Mouse (Mus musculus) yolk sac, embryonic 10.5 days (tissue): ENCODE measurements around the gene Abcb10.
A peak's percentile ranks its signal among the peaks of the same experiment; 100 is the strongest.
"Not testable (repeated sequence)": the region's sequence is repeated elsewhere in the genome, so short reads cannot be mapped to it uniquely, and the experiment has no call there.

Experiments used
- DNase-seq: peaks from one replicate; pipeline ENCODE4 v3.0.0-alpha.2; 2017; ENCODE audit warnings: low spot score

Abcb10 gene

DNA sequence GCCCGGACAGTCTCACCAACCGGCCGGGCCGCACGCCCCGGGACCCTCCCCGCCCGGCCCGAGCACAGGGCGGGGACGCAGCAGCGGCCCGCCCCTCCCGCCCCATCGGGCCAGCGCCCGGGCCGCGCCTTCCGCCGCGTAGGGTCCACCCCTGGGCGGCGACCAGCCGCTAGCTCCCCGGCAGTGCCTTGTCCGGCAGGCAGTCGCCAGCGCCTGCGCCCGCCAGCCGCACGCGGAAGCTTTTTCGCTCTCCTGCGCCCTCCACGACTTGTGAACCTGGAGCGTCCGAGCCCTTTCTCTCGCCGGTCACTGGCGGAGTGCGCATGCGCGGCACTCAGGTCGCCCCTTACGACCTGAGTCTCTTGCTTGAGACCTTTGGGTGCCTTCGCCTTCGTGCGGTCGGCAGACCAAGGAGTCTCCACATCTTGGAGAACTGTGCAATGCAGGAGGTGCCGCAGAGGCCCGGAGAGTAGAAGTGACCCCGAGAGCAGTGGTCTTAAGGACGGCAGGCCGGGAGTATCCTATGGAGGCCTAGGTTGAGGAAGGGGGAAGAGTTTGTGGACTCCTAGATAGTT lies at the start of gene Abcb10:
Gene Abcb10 (minus strand): TSS at position 297 of the 575 bp plus-strand sequence.
- peak; percentile 96 for DNase-seq

DNA sequence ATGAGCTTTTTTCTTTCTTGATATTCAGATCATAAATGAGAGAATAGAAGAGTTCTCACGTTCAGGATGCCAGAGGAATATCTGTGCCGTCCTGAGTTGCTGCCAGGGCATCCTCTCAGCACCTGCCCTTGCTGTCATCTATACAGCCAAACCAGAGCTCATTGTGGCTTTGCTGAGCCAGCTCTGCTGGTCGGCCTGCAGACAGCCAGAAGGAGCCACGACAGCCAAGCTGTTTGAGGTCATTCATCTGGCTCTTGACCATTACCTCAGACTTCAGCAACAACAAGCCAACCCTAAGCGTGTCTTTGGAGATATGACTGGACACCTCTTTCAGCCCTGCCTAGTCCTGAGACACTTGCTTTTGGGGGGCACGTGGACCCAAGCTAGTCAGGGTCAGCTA lies 44.9 kb upstream of the Abcb10 start:
- no peak for DNase-seq

DNA sequence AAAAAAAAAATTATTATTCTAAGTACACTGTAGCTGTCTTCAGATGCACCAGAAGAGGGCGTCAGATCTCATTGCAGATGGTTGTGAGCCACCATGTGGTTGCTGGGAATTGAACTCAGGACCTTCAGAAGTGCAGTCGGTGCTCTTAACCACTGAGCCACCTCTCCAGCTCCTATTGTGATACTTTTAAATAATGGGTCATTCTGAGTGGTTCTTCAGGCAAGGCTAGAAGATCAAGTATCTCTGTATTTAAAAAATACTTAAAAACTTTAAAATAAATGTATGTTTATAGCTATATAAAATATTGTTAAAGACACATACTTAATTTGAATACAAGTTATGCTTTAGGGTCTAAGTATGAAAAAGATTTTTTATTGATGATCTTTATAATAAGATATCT lies 43.3 kb upstream of the Abcb10 start:
- not testable (repeated sequence) for DNase-seq

DNA sequence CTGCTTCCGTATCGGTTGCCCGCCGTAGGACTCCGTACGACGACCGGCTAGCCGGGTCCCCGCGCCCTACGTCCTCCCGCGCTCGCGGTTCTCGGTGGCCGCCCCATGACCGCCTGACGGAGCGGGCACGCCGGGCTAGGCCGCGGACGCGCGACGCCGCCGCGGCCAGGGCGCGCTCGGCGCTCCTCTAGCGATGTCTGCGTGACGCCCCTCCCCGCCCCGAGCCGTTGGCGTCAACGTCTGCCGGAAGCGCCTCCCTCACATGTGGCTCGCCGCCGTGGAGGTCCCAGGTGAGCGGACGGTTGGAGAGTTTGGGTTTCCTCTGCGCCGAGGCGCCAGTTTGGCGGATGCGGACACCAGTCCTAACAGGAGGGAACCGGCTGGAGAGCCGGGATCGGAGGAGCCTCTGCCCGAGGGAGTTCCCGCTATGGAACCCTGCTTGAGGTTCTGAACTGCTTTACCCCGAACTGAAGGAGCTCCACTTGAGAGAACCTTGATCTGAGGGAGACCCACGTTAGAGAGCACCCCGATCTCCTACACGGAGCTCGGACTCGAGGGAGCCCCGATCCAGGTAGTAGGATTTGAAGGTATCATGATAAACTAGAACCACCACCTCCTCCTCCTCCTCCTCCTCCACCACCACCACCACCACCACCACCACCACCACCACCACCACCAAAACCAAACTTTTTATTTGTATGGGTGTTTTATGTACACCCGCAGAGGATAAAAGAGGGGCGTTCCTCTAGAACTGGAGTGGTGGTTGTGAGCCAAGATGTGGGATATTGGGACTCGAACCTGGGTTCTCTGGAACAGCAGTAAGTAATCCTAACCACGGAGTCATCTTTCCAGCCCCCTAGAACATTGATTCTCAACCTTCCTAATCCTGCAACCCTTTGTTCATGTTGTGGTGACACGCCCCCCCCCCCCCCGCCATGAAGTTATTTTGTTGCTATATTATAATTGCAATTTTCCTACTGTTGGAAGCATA lies 38.6 kb upstream of the Abcb10 start, which contains the start of the genes Taf5l and Urb2:
Gene Taf5l (minus strand): TSS at position 161 of the 991 bp plus-strand sequence.
Gene Urb2 (plus strand): TSS at position 272 of the 991 bp plus-strand sequence.
- DNase-seq, result peak; percentile 92

DNA sequence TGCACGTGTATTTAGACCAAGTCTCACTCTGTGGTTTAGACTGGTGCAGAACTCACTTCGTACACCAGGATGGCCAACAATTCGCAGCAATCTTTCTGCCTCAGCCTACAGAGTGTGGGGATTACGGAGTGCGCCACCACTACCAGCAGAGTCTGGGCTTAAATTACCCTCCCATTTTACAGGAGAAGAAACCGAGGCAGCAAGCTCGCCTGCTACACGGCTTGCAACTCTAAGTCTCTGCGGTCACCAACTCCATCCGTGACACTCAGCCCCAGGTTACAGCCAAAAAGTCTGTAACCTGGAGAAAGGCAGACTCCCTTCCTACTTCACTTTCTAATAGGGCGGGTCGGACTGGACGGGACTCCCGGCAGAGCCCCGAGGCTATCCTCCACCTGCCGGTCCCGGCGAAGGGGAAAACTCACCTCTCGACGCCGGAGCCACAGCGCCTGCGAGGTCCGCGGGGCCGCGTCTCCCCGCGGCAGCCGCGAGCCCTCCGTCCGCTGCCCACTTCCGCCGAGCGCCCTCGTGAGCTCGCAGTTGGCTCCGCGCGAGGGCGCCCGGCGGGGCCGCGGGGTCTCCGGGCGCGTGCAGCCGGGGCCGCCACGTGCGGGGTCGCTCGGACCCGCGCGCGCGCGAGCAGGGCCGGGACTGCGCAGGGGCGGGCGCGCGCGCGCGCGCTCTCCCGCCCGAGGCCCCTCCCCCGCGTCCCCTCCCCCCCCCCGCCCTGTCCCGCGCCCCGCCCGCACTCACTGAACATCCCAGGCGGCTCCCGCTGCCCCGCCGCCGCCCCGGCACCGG lies 37.7 kb upstream of the Abcb10 start:
- no peak for DNase-seq

DNA sequence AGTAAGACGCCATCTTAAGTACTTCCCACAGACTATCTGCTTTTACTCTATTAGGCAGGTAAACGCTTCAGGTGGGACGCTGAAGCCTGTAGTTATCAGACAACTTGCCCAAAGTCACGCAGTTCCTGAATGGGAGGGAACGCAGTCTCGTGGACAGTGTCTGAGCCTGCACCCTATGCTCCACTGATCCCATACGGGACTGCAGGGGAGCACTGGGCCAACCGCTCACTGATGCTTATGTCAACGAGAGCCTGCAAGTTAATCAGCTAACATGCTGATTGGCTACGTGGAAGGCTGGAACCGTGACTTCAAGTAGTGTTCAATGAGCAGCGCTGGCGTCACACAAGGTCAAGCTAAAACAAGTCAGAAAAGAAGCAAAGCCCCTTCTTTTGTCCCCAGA lies 36.9 kb upstream of the Abcb10 start:
- peak; percentile 57 for DNase-seq

DNA sequence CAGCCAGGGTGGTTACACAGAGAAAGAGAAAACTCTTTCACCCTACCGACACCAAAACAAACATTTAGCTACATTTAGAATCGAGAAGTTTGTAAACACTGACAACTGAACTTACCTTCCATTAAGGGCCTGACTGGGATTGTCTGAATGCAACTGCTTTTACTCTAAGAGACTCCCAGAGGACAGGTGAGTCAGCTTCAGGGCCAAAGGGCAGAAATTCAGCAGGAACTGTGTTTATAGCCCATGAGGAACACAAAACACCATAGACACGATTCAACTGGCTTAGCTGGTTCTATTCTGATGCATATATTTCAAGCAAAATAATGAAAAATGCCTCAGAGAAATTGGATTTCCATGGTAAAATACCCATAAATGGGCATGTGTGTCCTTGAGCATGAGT lies 31.8 kb upstream of the Abcb10 start:
- DNase-seq, result peak; percentile 44

DNA sequence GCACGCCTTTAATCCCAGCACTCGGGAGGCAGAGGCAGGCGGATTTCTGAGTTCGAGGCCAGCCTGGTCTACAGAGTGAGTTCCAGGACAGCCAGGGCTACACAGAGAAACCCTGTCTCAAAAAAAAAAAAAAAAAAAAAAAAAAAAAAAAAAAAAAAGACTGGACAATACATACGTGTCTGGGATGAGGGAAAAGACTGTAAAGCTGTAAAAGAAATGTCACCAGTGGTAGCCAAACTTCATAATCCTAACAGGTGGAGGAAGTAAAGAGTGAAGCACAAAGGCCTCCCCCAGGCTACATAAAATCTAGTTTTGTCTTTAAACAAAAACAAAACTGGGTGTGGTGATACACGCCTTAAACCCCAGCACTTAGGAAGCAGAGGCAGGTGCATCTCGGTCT lies 31.4 kb upstream of the Abcb10 start:
- DNase-seq, result not testable (repeated sequence)

DNA sequence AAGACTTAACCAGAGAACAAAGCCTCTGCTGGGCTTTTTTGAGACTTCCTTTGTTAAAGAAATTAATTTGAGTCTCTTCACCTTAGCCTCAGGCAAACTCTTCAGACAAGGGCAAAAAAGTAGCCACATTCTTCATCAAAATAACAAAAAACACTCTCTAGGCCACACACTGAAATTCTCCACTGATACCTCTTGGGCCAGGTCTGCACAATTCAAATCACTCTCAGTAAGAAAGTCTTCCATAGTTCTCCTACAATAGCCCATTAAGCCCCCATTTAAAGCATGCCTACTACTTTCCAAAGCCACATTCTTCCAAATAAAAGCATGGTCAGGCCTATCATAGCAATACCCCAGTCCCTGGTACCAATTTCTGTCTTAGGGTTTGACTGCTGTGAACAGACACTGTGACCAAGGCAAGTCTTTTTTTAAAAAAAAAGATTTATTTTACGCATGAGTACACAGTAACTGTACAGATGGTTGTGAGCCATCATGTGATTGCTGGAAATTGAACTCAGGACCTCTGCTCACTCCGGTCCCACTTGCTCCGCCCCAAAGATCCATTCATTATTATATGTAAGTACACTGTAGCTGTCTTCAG lies 29.2 kb upstream of the Abcb10 start:
- DNase-seq, result no peak

DNA sequence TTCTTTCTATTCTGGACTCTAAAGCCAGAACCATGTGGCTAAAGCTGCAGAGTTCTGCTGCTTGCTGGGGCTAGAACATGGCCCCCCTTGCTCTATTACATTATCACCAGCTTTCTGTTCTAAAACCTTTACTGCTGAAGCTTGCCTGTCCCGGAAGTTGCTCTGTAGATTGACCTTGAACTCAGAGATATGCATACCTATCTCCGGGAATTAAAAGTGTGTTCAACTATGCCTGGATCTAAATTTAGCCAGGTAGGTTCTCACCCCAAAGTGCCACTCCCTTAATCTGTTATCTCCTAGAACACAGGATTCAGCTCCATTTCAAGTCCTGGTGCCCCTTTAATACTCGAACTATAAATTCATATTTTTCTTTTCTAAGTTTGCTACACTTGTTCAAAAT lies 28.7 kb upstream of the Abcb10 start:
- no peak for DNase-seq

DNA sequence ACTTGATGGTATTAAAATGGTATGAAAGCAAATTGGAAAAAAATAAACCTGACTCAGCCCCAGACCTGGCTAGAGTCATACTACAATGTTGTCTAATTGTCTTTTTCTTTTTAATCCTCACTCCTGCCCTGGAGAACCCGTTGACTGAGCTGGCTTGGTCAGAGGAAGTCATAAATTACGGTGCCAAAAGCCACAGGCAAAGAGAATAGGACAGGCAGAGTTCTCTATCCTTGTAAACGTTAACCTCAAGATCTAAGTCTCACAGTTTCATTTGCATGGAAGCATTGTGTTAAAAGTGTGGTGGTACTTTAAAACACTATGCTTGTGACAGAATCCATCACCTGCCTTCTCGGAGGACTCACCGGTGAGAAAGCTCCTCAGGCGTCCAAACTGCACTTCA lies 24.9 kb upstream of the Abcb10 start:
- no peak for DNase-seq

DNA sequence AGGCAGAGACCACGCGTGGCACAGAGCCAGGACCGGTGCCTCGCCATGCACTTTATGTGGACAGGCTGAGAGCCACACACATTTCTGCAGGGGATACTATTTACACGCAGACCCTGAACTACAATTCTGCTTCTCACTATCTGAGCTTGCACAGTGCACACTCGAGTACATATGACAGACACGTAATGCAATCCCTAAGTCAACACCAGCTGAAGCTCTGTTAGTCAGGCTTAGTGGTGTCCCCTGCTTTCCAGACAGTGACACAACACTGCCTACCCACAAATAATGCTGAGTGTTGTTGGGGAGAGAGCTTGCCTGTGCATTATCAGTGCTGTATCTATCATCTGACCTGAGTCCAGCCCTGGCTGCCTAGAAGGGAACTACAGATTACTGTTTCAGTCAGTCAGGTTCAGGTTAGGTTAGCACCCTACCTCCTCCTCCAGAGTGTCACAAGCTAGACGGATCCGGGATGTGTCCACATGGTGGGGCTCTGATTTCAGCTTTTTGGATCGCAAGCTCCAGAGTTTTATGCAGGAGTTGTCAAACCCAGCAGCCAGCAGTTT lies 19.7 kb upstream of the Abcb10 start:
- no peak for DNase-seq

DNA sequence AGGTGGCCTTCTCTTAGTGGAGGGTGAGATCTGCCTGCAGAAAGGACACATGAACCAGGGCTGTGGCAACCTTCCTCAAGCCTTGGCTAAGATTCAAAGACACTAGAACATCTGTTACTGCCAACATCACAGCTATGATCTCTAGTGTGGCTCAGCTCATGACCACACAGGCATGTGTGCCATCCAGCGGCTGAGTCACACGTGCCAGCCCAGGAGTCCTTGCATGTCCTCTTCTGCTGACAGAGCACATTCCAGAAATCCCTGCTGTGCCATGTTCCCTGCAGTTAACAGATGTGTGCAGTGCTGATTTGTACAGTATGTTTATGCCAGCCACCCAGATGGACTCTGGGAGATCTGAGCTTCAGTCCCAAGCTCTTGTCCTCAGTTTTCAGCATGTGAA lies 16.6 kb upstream of the Abcb10 start:
- no peak for DNase-seq

DNA sequence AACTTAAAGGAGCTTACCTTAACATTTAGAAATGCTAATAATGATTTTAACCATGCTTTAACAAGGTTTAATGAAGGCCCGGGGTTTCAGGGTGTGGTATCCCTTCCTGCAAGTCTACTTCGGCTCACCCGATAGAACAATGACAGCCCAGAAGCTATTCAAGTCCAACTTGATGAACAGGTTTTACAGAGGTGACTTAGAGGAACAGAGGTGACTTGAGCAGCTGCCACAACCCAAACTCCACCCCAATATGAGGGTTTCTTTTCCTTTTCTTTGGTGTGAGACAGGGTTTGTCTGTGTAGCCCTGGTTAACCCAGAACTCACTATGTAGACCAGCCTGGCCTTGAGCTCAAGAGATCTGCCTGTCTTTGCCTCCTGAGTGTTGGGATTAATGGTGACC lies 11.1 kb upstream of the Abcb10 start:
- no peak for DNase-seq

DNA sequence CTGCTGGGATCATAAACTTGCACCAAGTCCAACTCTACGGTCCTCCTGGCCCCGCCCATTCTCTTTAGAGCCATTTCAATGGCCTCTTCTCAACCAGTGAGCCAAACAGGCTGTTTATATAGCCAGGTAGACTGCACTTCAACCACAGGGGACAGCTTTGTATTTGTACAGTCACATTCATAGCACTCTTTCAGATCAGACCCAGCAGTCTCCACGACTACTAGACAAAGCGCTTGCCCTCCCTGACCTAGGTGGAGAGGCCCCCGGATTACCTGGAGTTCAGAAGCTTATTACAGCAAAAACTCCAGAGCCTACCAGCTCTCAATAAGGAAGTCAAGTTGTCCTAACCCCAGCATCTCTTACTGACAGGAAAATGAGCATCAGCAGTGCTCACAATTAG lies 10.7 kb upstream of the Abcb10 start:
- DNase-seq, result no peak

DNA sequence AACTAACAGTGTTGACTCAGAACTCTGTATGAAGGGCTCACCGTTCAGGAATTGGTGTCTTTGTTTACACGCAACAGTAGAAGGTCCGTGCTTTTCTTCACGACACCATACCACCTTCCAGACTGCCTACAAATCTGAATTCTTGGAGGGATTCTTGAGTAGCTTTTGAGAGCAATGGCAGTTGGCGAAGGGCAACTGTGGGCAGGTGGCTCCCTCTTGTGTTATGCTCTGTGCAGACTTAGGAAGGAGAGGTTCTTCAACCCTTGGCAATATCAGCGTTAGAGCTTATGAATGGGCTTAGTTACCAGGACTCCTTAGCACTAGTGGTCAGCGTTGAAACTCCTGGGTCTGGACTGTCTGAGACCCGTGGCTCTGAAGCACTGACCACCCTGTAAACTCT lies 9.7 kb upstream of the Abcb10 start:
- no peak for DNase-seq

DNA sequence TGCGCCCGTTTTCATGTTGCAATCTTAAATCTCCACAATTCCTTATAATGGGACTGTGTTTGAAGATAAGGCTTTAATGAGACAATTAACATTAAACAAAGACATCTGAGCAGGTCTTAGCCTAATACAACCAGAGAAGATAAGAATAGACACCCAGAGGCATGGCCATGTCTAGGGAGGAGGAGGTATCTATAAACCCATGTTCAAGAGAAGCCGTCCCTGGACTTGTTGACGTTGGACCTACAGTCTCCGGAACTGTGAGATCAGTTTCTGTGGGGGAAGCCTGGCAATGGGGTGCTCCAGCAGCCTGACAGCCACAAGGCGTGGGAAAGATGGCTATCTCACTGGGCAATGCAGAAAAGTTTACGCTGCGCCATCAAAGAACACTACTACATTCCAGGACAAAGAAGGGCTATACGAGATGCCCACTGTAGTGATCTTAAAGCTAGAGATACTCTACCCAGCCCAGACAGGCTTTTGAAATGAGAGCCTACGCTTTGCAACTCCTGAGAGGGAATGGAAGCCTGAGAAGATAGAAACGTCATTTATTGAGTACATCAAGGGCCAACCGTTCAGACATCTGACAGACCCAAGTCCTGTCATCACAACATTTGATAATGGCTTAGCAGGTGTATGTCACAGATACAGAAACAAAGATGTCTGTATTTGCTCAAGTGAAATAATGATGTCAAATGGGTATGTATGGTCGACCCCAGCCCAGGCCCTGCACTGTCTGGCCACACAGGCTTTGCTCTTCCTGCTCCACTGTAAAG lies 7.5 kb upstream of the Abcb10 start:
- no peak for DNase-seq

DNA sequence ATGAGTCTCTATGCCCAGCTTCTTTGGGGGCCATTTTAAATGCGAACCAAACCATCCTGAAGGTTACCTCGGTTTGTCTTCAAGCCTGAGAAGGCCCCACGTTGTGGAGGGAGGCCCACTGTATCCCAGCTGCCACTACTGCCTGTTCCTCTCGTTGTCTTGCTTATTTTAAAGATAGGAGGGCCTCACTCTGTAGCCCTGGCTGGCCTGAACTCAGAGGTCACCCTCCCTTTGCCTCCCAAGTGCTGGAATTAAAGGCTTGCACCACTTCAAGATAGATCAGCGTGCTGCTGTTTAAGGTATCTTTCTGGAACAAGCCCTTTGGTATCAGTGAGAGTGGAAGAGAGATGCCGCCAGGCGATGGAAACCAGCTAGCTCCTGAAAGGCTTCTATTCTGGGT lies 6.2 kb upstream of the Abcb10 start:
- no peak for DNase-seq

DNA sequence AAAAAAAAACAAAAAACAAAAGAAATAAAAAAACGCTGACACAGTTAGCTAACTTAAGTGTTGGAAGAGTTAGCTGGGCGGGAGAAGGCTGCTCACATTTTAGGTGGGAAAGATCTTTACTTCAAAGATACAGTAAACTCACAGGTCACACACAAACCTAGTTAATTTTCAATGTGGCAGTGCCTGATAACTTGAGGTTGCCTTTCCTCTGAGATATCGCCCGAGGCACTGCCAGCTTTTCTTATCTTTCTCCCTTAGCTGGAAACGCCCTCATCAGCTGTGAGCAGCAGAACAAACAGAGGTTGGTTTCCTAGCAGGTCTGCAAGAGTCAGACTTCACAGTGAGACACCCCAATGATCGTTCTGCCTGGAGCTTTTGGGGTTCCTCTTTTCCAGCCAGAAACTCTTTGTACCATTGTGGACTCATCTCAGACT lies 5.7 kb upstream of the Abcb10 start:
- DNase-seq, result peak; percentile 47

DNA sequence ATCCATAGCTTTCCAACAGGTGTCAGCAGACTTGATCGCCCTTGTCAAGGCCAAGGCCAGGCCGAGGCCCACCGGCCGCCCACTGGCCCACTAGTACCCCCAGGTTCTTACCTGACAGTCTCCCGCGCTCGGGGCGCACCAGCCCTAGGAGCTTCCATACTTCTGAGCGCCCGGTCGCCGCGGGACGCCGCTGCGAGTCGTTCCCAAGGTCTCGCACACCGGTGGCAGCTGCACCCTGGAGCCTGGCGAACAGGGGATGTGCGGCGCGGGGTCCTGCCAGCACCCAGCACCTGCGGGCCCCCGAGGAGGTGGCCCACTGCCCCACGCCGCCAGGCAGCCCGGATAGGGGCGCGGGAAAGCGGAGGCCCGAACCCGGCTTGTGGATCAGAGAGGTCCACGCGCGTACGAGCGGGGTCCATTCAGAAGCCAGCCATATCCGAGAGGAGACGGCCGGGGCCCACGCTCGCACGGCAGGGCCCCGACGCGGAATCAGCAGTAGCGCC lies 580 bp downstream of the Abcb10 start:
- DNase-seq, result no peak

DNA sequence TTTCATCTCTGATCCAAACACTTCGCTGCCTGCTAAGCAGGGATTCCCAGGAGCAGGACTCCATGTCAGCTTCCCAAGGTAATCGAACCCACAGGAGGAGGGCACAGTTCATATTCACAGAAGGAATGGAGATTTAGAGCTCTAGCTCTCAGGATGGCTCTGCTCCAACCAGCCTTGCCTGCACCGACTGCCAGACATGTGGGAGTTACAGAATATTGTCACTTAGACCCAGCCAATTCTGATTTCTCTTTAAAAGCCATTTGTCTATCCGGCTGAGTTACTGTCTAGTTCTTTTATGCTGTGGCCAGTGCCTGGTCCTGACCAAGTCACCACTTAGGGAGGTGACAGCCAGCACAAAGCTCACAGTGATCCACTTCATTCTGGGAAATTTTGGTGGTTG lies 1.2 kb downstream of the Abcb10 start:
- no peak for DNase-seq
